Mouse (Mus musculus) layer of hippocampus, adult 9-11 months (tissue): ENCODE results near the gene Saxo1.

Experiments used
- DNase-seq: peaks from one replicate; pipeline ENCODE4 v3.0.0; 2022

Gene Saxo1

GRCm38 (mm10) chr4:86416401-86417025, 141.6 kb downstream of the Saxo1 start:
- DNase-seq = no peak

GRCm38 (mm10) chr4:86413388-86413787, 144.7 kb downstream of the Saxo1 start:
- no peak for DNase-seq

GRCm38 (mm10) chr4:86410946-86411345, 147.2 kb downstream of the Saxo1 start:
- DNase-seq = no peak

GRCm38 (mm10) chr4:86408421-86408820, 149.7 kb downstream of the Saxo1 start:
- no peak for DNase-seq

- DNase-seq = no peak
Observed at GRCm38 (mm10) chr4:86407200-86407527, 151.0 kb downstream of the Saxo1 start.

- DNase-seq = no peak
Observed at GRCm38 (mm10) chr4:86406501-86407199, 151.5 kb downstream of the Saxo1 start.

- no peak for DNase-seq
Observed at GRCm38 (mm10) chr4:86401116-86401515, 157.0 kb downstream of the Saxo1 start.

GRCm38 (mm10) chr4:86397470-86397869, 160.7 kb downstream of the Saxo1 start:
- DNase-seq = no peak

- DNase-seq = no peak
Observed at GRCm38 (mm10) chr4:86396672-86397288, 161.3 kb downstream of the Saxo1 start.

GRCm38 (mm10) chr4:86395636-86396035, 162.5 kb downstream of the Saxo1 start:
- no peak for DNase-seq
